Mouse (Mus musculus) intestine, embryonic 15.5 days (tissue): ENCODE data around the gene Gm6176. TPM values are rescaled to one million over a fixed set of nuclear protein-coding genes. Genes with fewer than 3 reads are reported as not detected.
"Not testable (repeated sequence)": the region's sequence is repeated elsewhere in the genome, so short reads cannot be mapped to it uniquely, and the experiment has no call there.

Source experiments
- ATAC-seq: fragments of 200-750 bp; cut with Nextera tagmentation; 2 replicates; pipeline ENCODE4 v1.8.0; 2017; ENCODE audit warnings: moderate TSS enrichment, moderate library complexity
- H3K27ac ChIP-seq: fragments of 300-500 bp; sonication (generic); 2 replicates; pipeline ENCODE4 v1.5.1; 2015; ENCODE audit warnings: mild to moderate bottlenecking, inconsistent platforms
- H3K27me3 ChIP-seq: fragments of 300-500 bp; sonication (generic); replicated peaks from 2 replicates; pipeline ENCODE4 v1.6.1; 2015; ENCODE audit warnings: inconsistent platforms
- H3K36me3 ChIP-seq: fragments of 300-500 bp; sonication (generic); 2 replicates; pipeline ENCODE4 v1.6.1; 2015; ENCODE audit warnings: inconsistent platforms
- H3K4me1 ChIP-seq: fragments of 300-500 bp; sonication (generic); replicated peaks from 2 replicates; pipeline ENCODE4 v1.6.1; 2015; ENCODE audit warnings: inconsistent platforms
- H3K4me2 ChIP-seq: fragments of 300-500 bp; sonication (generic); replicated peaks from 2 replicates; pipeline ENCODE4 v1.6.1; 2015; ENCODE audit warnings: mild to moderate bottlenecking, inconsistent platforms
- H3K4me3 ChIP-seq: fragments of 300-500 bp; sonication (generic); replicated peaks from 2 replicates; pipeline ENCODE4 v1.5.1; 2015; ENCODE audit warnings: inconsistent platforms
- H3K9ac ChIP-seq: fragments of 300-500 bp; sonication (generic); 2 replicates; pipeline ENCODE4 v1.6.1; 2015; ENCODE audit warnings: inconsistent platforms
- H3K9me3 ChIP-seq: fragments of 300-500 bp; sonication (generic); 2 replicates; pipeline ENCODE4 v1.6.1; 2016; ENCODE audit warnings: inconsistent platforms
- WGBS: fragments of 180-500 bp; shearing (Covaris S2); methylation state at CpG from one replicate; pipeline ENCODE4 v1.1.7; 2015; 5-methylcytosine and 5-hydroxymethylcytosine counted together
- polyA plus RNA-seq: library from polyadenylated mRNA; unstranded; fragments of >200 nt; fragmentation: Nextera tagmentation; extraction: Ambion mirVana; gene quantifications from 2 replicates; pipeline ENCODE4 v1.2.1, GENCODE M21; 2015

Gene Gm6176
- not detected in 2 replicates for polyA plus RNA-seq

GRCm38 (mm10) chr7:22056205-22056604, at the start of gene Gm6176:
Gene Gm6176 (minus strand): TSS chr7:22056305.
- not testable (repeated sequence) for H3K27ac ChIP-seq, ATAC-seq, H3K4me2 ChIP-seq, H3K27me3 ChIP-seq, H3K4me3 ChIP-seq, H3K4me1 ChIP-seq, H3K9ac ChIP-seq, H3K9me3 ChIP-seq, H3K36me3 ChIP-seq
- no CpG with 5 or more reads among the region's 1 CpGs for whole genome bisulfite sequencing

GRCm38 (mm10) chr7:22068757-22069156, 12.7 kb upstream of the Gm6176 start, which contains the start of gene Vmn1r139:
Gene Vmn1r139 (plus strand): TSS chr7:22069057.
- no CpG with 5 or more reads among the region's 7 CpGs for WGBS
- H3K9ac ChIP-seq, H3K36me3 ChIP-seq, ATAC-seq, H3K9me3 ChIP-seq, H3K4me1 ChIP-seq, H3K4me3 ChIP-seq, H3K4me2 ChIP-seq, H3K27me3 ChIP-seq, H3K27ac ChIP-seq: not testable (repeated sequence)

DNA sequence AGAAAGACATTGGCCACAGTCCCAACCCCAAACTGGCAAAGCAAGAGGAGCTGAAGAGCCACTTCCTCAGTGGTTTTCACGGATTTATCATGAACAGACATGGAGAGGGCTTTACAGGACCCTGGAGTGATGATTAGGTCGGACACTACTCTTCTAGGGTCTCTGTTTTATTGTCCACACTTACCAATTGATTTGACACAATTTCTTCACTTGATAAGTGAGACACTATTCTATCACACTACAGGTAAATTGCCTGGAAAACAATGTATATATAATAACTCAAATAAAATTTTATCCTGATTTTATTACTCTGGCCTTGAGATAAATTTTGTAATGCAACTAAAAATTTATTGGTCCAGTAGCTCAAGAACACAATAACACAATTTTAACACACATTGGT, 27.3 kb downstream of the Gm6176 start, which contains the start of gene Vmn1r138:
TSS of gene Vmn1r138 (minus strand) at position 101 of the 400 bp plus-strand sequence.
- H3K4me3 ChIP-seq, H3K4me2 ChIP-seq, H3K9ac ChIP-seq, ATAC-seq, H3K36me3 ChIP-seq, H3K27ac ChIP-seq, H3K27me3 ChIP-seq, H3K4me1 ChIP-seq, H3K9me3 ChIP-seq: not testable (repeated sequence)
- no CpG with 5 or more reads among the region's 2 CpGs for WGBS

Other genes starting within 250 kb of the Gm6176 start
- gene Vmn1r135, start 224.0 kb downstream of the Gm6176 start, polyA plus RNA-seq = not detected in 2 replicates
- not detected in 2 replicates for gene Gm5725, start 212.0 kb downstream of the Gm6176 start, polyA plus RNA-seq
- not detected in 2 replicates for gene Gm5891, start 135.0 kb downstream of the Gm6176 start, polyA plus RNA-seq
- not detected in 2 replicates for gene Vmn1r137, start 61.7 kb downstream of the Gm6176 start, polyA plus RNA-seq
- gene Vmn1r138, start 27.4 kb downstream of the Gm6176 start, polyA plus RNA-seq = not detected in 2 replicates
- not detected in 2 replicates for gene Vmn1r139, start 12.8 kb upstream of the Gm6176 start, polyA plus RNA-seq
- not detected in 2 replicates for gene Gm16451, start 61.9 kb upstream of the Gm6176 start, polyA plus RNA-seq
- gene Gm10666, start 78.4 kb upstream of the Gm6176 start, polyA plus RNA-seq = not detected in 2 replicates
- not detected in 2 replicates for gene Vmn1r142, start 107.7 kb upstream of the Gm6176 start, polyA plus RNA-seq
- gene Vmn1r143, start 133.1 kb upstream of the Gm6176 start, polyA plus RNA-seq = not detected in 2 replicates
- not detected in 2 replicates for gene Gm8653, start 145.0 kb upstream of the Gm6176 start, polyA plus RNA-seq
- not detected in 2 replicates for gene Gm8453, start 173.2 kb upstream of the Gm6176 start, polyA plus RNA-seq